Mouse (Mus musculus) testis, adult 2 months (tissue): ENCODE measurements around the gene 9130008F23Rik.

Source experiments
- CTCF ChIP-seq: fragments of 200-500 bp; IDR thresholded peaks from 2 replicates; pipeline ENCODE4 v1.5.1; 2012; ENCODE audit warnings: low read depth, mild to moderate bottlenecking, inconsistent platforms, low read length, moderate library complexity; ENCODE audit not compliant: control insufficient read depth, insufficient read depth, insufficient replicate concordance
- POLR2A ChIP-seq: fragments of 200-500 bp; IDR thresholded peaks from 2 replicates; pipeline ENCODE4 v1.6.1; 2012; ENCODE audit warnings: low read depth, mild to moderate bottlenecking, inconsistent platforms, low read length, moderate library complexity; ENCODE audit not compliant: control insufficient read depth

DNA sequence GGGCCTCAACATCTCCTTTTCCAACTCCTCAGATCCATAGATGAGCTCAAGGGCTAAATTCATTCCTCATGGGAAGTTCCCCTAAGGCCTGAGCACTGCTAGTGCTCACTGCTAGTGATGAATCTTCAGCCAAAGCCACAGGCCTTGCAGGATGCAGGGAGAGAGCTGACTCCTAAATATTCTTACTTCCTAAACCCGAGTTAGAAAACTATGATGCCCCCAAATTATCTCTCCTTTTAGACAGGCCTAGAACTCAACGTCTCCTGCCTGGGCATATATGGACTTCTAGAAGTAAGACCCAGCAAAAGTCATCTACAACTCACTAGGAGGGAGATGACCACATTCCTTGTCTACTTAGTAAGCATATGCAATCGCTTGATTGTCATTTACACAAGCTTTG is 2.6 kb downstream of the 9130008F23Rik start:
- TF ChIP-seq CTCF, result no peak
- TF ChIP-seq POLR2A, result no peak
